Mouse (Mus musculus): ENCODE measurements around the gene Dlg2.

The Dlg2 gene

DNA sequence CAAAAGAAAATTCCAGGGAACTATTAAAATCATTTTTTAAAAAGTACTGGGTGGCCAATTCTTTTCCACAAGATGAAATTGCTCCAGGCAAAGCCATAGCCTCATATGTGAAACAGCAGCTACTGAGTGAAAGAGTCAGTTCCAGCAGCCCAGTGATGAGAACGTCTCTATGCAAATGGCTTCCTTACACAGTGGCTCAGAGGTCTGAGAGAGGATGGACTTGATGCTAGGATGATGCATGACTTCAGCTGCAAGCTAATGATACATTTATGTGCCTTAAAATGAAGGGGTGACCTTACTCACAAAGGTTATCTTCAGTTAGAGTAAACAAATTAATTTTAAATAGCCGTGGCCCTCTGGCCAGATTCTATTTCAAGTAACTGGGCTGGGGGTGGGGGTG lies 1420.5 kb downstream of the Dlg2 start:
- no peak for DNase-seq (ENCODE audit: extremely low read depth, low read depth)

DNA sequence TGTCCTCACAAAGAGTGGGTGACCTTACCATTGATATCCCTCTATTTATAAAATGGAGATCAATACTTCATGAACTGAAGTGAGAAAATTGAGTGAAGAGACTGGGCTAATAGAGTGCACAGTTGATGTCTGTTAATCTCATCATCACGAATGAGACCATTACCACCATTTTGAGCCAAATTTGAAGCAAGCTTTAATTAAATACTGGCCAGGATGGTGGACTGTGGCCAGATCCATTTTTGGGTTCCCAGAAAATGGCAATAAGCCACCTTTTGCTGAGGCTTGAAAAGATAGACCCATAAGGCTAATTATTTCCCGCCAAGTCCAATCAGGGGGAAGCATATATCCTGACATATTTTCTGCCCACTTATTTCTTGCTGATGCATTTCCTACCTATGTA lies 1421.0 kb downstream of the Dlg2 start:
- no peak for DNase-seq (ENCODE audit: extremely low read depth, low read depth)

DNA sequence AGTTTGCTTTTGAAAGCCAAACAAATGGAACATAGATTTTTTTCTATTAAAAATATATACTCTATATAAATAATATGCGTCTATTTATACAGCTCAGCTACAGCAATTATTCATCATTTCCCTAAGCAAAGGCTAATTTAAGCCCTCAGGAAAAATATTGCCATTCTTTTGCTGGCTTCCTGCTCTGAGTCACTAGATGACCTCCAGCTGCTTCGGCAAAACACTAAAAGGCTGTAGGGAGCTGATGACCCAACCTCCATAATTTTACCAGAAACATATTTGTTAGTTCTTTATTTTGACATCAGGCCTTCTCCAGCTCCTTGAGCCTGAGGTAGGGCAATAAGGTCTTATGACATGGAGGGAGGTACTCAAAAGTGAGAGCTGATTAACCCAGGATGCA lies 1426.0 kb downstream of the Dlg2 start:
- DNase-seq (ENCODE audit: extremely low read depth, low read depth): no peak

DNA sequence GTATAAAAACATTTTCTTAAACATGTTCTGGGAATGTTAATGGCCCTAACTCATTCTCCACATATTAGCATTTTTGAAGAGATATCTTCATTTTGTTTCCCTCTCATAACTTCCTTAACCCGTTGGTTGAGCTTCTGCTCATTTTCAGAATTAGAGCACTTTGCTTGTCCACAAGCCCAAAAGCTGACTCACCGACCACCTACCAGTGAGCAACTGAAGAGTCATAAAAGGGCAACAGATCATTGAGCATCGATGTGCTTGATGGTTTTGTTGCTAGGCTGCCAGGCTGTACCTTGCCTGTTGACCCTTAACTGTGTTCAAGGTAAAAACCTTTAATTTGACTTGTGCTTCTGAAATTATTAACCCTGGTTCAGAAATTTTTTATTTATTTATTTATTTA lies 1440.3 kb downstream of the Dlg2 start:
- DNase-seq (ENCODE audit: extremely low read depth, low read depth): no peak

DNA sequence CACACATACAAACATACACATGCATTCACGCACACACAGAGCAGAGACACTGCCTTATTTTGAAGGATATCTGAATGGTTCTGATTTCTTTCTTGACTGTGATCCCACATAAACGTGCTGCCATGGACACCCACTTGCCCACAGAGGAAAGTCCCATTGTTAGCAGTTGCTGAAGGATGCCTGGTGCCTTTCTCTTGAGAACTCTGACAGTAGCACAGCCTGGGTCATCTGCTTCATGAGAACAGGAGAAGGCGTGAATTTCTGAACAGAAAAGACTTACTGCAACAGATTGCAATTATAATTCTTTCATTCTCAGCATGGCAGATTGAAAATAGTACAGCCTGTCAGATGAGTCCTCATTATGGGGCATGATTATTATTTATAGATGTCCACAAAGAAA lies 1442.6 kb downstream of the Dlg2 start:
- no peak for DNase-seq (ENCODE audit: extremely low read depth, low read depth)

DNA sequence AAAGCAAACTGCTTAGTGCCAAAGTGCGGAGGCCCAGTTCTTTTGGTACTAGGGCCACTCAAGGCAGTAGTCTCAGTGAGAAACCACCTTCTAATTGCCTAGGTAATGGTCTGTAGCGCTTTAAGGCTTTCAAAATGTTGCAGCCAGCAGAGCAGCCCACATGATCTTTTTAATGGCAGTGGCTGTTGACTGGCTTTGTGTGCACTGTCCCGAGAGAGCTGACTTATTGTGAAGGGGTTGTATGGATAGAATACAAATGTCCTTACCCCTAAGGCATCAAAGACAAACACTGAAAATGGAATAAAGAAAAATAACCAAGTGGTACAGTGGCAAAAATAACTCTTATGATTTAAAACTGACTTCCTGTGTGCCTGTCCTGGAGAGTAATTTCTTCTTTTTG lies 1443.3 kb downstream of the Dlg2 start:
- no peak for DNase-seq (ENCODE audit: extremely low read depth, low read depth)

DNA sequence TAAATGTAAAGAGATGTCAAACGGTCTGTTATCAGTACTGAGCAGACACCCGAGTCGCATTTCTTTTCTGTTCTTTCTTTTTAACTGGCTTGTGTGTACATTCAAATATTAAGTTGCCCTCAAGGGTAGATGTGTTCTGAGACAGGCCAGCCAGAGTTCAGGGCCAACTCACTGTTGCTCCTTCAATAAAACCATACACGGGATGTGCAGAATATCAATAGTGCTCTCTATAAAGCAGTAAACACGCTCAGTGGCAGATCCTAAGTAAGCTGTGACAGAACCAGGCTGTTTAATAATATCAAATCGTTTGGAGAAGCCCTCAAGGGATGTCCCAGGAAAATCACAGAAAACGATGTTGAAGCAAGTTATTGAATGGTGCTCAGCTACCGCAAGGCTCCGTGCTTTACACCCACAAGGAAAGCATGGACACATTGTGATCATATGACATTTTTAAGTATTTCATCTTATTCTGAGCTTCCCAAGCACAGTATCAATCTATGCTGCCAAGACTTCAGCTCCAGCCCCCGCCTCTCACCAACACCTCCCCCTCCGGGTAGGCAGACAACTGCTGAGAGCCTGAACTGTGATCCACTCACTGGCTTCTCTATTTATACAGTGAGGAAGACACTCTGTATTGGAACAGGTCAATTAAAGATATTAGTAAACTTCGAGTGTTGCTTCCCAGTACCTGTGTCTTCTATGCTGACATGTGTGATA lies 1458.6 kb downstream of the Dlg2 start:
- no peak for DNase-seq (ENCODE audit: extremely low read depth, low read depth)

DNA sequence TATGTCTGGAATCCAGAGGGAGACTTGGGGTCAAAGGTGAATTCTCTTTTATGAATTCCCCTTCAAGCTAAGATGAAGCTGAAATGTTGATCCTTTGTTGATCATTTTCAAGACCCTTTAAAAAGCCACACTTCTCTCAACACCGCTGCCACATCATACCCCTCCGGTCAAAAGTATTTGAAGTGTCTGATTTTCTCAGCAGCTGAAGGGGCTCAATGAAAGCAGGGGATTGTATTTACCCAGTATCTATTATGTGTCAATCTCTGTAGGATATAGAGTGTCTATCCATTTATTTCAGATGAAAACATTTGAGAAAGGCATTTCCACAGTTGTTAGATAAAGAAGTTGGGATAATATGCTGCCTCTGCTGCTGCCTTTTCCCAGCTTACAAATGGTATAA lies 1459.7 kb downstream of the Dlg2 start:
- no peak for DNase-seq (ENCODE audit: extremely low read depth, low read depth)

DNA sequence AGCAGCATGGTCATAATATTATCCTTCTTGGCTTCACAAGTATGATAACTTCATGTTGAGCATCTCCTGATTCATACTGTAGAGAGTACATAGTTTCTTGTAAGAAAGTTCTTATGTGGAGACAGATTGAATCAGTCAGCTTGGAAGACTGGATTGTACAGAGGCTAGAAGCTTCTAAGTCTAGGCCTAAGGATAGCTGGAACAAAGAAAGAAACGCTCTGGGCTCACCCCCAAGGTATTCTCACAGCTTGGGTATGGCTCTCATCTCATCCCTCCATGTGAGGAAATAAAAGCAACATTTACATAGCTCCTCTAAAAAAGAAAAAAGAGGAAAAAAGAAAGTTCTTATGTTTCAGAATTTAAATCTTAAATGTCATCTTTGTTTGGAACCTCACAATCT lies 1466.8 kb downstream of the Dlg2 start:
- DNase-seq (ENCODE audit: extremely low read depth, low read depth): no peak

DNA sequence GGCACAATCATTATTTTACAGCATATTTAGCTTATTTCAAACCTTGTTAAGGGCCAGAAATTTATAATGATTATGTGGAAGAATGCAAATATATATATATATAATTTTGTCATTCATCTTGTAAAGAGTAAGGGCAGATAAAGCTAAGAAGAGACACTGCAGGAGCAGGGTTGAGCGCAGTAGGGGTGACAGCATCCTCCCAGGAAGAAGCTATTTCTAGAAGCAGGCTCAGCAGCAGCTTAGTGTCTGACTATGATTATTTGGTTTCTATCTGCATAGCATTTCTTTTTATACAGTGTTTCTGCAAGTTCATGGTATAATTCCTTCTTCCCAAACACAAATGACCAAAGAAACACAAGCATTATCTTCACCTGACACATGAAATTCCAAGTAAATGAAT lies 1479.1 kb downstream of the Dlg2 start:
- DNase-seq (ENCODE audit: extremely low read depth, low read depth): no peak

DNA sequence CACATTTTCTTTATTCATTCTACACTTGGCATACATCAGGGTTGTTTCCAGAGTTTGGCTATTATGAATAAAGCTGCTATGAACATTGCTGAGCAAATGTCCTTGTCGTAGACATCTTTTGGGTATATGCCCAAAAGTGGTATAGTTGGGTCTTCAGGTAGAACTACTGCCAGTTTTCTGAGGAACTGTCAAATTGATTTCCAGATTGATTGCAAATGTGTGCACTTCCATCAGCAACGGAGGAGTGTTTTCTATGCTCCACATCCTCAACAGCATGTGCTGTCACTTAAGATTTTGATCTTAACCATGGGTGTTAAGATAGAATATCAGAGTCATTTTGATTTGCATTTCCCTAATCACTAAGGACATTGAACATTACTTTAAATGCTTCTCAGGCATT lies 1486.5 kb downstream of the Dlg2 start:
- DNase-seq (ENCODE audit: extremely low read depth, low read depth): no peak

DNA sequence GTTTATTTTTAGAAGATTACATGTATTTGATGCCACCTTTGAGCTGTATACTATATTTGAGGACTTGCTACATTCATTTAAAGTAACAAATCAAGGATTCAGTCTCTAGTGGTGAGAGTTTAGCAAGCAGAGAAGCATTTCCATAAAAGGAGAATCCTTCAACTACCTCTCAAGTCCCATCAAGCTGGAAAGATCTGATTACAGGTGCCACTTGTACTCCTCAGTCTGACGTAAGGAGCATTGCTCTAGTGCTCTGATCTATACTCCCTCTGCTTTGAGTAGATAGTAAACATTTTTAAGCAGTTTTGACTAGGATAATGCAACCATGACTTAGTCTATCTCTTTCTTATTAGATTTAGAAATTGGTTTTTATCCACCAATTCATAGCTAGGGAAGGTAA lies 1496.5 kb downstream of the Dlg2 start:
- no peak for DNase-seq (ENCODE audit: extremely low read depth, low read depth)

DNA sequence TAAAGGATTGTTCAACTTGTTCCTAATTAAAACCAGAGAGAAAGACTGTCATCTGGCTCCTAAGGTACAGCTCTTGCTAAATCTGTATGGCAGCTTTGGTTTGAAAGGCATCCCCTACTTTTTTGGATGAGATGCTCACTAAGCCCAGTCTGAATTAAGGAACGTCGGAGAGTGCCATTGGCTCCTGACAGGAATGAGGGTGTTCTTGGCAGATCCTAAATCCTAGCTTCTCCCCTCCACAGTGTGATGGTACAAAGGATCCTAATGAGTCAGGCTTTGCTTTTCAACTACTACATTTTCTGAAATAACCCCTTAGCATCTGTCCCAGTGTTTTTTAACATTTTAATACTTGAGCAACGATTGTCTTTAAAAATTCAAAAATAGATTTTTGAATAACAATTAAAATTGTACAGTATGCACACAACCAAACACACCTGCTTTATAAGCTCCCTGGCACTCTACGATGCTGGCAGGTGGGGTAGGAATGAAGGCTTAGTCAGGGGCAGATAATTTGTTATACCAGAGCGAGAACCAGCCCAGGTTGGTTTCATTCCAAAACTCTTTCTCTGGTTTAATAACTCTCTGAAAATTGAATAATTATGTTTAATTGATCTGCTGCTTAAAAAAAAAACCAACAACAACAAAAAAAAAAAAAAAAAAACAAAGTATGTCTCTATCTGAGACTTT lies 1527.4 kb downstream of the Dlg2 start:
- no peak for DNase-seq (ENCODE audit: extremely low read depth, low read depth)

DNA sequence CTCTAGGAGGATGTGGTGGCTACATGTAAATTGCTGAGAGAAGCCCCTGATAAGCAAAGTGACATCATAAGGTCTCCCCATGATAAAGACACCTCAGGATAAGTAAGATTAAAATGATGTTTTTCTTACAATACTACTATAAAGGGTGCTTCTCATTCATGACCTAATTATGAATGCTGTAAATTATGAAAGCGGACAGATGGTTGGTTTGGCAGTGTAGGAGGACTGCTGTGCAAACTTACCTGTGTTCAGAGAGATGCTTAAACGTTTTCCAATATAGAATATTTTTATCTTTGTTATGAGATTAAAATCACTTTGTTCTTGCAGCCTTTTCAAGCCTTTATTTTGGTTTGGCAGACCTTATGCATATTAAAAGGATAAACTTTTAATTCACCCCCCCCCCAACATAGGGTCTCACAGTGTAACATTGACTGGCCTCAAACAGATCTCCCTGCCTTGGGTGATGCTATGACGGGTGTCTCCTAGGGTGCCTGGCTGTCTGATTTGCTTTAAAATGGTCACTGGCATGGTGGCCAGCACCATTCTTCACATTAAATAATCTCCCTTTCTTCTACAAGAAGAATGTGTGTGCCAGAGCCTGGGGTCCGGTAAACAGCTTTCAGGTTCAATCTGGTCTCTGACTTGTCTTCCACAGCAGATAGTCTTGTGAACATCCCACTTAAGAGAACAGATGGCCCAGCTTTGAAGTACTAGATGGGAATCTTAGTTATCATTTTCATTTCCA lies 1529.4 kb downstream of the Dlg2 start:
- DNase-seq (ENCODE audit: extremely low read depth, low read depth): no peak

DNA sequence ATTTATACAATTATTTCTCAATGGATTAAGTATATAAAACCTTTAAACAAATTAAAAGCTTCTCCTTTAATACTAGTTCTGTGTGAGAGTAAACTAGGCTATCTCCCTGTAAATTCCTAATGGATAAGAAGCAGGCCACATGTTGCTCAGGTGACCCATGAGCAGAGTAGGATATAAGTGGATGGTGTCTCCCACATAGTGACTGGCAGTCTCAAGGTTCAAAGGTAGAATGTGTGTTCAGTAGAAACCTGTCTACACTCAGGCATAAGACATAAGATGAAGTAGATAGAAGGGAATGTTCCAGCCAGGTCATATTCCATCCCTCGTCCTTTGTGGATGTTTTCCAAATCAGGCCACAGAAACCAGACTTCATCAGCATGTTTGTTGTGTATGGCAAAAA lies 1532.2 kb downstream of the Dlg2 start:
- DNase-seq (ENCODE audit: extremely low read depth, low read depth): no peak

DNA sequence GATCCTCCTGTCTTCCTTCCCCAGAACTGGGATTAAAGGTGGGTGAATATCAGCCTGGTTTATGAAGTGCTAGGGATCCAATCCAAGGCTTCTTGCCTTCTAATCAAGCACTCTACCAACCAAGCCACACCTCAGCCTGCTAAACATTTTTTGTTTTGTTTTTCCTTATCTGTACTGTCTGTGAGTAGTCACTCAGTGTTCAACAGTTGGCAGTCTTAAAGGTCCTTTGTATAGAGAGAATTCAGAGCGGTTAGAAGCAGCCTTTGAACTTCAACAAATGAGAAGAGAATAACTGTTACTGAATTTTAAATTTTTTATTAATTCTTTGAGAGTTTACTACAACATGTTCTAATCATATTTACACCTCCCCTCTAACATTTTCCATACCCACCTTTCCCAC lies 1548.5 kb downstream of the Dlg2 start:
- no peak for DNase-seq (ENCODE audit: extremely low read depth, low read depth)

DNA sequence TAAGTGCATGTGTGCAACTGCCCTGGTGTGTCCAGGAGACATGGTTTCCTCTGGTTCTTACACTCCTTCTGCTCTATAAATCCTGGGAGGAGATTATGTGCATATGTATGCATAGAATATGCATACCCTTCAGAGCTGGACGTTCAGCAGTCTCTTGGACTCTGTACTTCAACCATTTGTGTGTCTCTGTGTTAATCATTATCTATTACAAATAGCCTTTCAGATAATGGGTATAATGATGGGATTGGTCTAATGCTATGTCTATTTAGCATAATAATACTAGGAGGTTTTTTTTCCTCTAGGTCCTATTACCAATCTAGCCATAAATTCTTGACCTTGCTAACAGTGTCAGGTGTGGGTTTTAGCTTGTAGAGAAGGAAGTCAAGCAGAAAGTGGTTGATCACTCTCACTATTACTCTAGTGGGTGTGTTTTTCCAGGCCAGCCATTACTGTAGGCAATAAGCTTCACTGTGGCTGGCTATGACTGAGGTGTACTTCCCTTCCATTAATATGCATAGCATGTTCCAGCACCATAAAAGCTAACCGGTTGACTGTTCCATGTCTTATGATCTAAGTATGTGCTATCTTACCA lies 1549.1 kb downstream of the Dlg2 start:
- DNase-seq (ENCODE audit: extremely low read depth, low read depth): no peak

DNA sequence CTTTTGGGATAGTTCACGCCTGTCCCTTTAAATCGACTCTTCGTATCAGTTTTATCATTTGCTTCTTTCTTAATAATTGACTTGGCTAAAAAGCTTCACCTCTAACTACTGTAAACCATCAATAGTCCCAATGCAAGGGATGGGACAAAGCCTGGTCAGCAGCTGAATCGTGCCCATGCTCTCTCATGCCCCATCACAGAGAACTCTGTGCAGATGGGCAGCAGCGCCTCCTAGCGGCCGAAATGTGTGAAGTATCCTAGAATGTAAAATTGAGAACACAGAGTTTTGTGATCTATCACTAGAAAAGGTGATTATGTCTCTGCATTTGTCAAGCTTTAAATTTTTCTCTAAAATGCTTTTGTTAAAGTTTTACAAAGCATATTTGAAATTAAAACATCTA lies 1550.6 kb downstream of the Dlg2 start:
- DNase-seq (ENCODE audit: extremely low read depth, low read depth): no peak

DNA sequence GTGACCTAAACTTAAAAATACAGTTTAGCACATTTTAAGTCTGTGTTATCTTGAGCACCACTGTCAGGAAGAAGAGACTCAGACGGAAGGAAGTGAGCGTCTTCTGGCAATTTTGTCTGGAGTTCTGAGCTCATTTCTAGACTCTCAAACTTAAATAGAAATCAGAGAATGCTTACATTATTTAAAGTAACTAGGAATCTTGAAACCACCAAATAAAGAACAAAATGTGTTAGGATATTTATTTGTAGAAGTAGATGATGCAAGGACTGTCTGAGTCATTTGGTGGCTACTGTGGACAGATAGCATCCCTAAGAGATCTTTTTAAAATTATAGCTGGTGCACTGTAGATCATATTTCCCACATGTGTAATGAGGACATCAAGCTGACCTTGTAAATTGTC lies 1557.8 kb downstream of the Dlg2 start:
- DNase-seq (ENCODE audit: extremely low read depth, low read depth): no peak

DNA sequence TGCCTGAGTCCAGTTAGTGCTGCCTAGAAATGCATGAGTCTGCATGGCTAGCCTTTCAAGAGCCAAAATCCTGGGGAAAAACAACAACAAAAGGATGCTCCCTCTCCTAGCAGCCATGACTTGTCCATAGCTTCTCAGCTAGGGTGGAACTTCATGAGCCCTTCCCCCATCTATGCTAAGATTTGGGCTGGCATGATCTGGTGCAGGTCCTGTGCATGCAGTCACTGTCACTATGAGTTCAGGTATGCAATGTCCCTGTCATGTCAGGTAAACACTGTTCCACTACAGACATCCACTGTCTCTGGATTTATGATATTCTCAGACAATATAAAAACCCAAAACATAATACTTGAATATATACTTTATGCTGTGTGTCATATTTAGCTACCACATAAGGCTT lies 1563.7 kb downstream of the Dlg2 start:
- no peak for DNase-seq (ENCODE audit: extremely low read depth, low read depth)

DNA sequence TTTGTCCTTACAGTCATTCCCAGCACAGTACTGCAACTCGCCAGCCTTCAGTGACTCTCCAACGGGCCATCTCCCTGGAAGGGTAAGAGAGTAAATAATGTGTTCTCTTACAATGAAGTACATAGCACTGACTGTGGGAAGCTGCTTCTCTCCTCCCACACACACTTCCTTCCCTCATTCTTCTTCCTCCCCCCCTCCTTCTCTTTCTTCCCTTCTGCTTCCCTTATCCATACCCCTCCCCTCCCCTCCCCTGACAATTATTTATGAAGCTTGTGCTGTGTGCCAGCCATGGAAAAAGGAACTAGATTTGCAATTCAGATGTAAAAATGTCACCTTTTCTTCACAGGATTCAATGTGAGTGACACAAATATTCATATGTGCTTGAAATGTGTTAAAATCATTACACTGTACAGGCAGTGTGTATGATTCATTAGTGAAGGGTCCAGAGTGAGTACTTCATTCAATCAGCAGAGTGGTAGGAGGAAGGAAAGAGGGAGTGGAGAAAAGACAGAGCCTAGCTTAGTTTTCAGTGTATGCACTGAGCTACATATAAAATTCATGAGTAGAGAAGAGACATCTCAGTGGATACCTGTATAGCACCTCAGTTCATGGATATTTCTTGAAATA lies 1564.4 kb downstream of the Dlg2 start:
- no peak for DNase-seq (ENCODE audit: extremely low read depth, low read depth)

DNA sequence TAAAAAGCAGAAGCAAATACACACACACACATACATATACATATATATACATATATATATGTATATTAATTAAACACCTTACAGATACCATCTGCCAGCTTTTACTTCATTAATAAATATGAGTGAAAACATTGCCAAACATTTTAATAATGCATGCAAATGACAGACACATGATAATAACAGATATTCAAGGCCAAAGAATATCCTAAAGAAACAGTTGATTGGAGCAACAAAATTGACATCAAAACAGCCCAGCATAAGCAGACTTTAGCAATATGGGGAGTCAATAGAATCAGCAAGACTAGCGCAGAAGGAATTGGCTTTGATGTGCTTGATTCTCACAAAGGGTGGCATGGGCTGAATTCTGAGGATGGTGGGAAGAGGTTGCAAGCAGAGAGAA lies 1568.5 kb downstream of the Dlg2 start:
- no peak for DNase-seq (ENCODE audit: extremely low read depth, low read depth)
